Mouse (Mus musculus): ENCODE data around the gene Smap1. TPM values are rescaled to one million over a fixed set of nuclear protein-coding genes. Genes with fewer than 3 reads are reported as not detected.

Gene Smap1
- 9.3 and 22.0 TPM in 2 replicates for polyA plus RNA-seq (2012; rRNA removed)

GRCm38 (mm10) chr1:23921711-23922529, at the start of gene Smap1:
Gene Smap1 (minus strand): TSS chr1:23922317.

Other genes starting within 250 kb of the Smap1 start
- gene B3gat2, start 160.6 kb downstream of the Smap1 start, polyA plus RNA-seq (2012; rRNA removed): 0.03 TPM in 1 of 2 replicates, not detected in the other
- gene Sdhaf4, start 83.3 kb upstream of the Smap1 start, polyA plus RNA-seq (2012; rRNA removed): 0.71 and 2.0 TPM in 2 replicates
- 2.0 and 2.3 TPM in 2 replicates for gene Fam135a, start 178.0 kb upstream of the Smap1 start, polyA plus RNA-seq (2012; rRNA removed)